Mouse (Mus musculus): ENCODE measurements around the gene Ube2e2. TPM values are rescaled to one million over a fixed set of nuclear protein-coding genes. Genes with fewer than 3 reads are reported as not detected.

The Ube2e2 gene
- polyA plus RNA-seq (2015; fragmentation: Nextera tagmentation; extraction: Ambion mirVana), result 41.5 and 43.3 TPM in 2 replicates

GRCm38 (mm10) chr14:18893947-18894445 lies at the start of gene Ube2e2:
Gene Ube2e2 (minus strand): TSS chr14:18894267.

